Mouse (Mus musculus) lung, embryonic 16.5 days (tissue): ENCODE measurements at regions not wholly inside any gene's neighbourhood (a gene's known extent, or its start where the extent isn't known, plus 50 kb on each side); places are given as distances from the start of the nearest gene placed in this dataset.

Experiments used
- ATAC-seq: fragments of 200-750 bp; cut with Nextera tagmentation; 2 replicates; pipeline ENCODE4 v1.8.0; 2017; ENCODE audit warnings: low read depth, mild to moderate bottlenecking, moderate library complexity
- H3K27ac ChIP-seq: fragments of 300-500 bp; sonication (generic); 2 replicates; pipeline ENCODE4 v1.5.1; 2014; ENCODE audit warnings: mild to moderate bottlenecking, control low read depth, low read length
- H3K27me3 ChIP-seq: fragments of 300-500 bp; sonication (generic); 2 replicates; pipeline ENCODE4 v1.6.1; 2014; ENCODE audit warnings: low read depth, low read length, mixed read lengths; ENCODE audit not compliant: control insufficient read depth, insufficient read depth
- H3K36me3 ChIP-seq: fragments of 300-500 bp; sonication (generic); 2 replicates; pipeline ENCODE4 v1.6.1; 2014; ENCODE audit warnings: low read length; ENCODE audit not compliant: control insufficient read depth, insufficient read depth
- H3K4me1 ChIP-seq: fragments of 300-500 bp; sonication (generic); replicated peaks from 2 replicates; pipeline ENCODE4 v1.6.1; 2014; ENCODE audit warnings: low read length, mixed read lengths; ENCODE audit not compliant: control insufficient read depth, insufficient read depth
- H3K4me2 ChIP-seq: fragments of 300-500 bp; sonication (generic); 2 replicates; pipeline ENCODE4 v1.6.1; 2014; ENCODE audit warnings: low read depth, low read length, control low read depth
- H3K4me3 ChIP-seq: fragments of 300-500 bp; sonication (generic); 2 replicates; pipeline ENCODE4 v1.5.1; 2014; ENCODE audit warnings: mild to moderate bottlenecking, low read length, control low read depth
- H3K9ac ChIP-seq: fragments of 300-500 bp; sonication (generic); 2 replicates; pipeline ENCODE4 v1.6.1; 2014; ENCODE audit warnings: low read length, control low read depth
- H3K9me3 ChIP-seq: fragments of 300-500 bp; sonication (generic); 2 replicates; pipeline ENCODE4 v1.6.1; 2016; ENCODE audit warnings: low read length; ENCODE audit not compliant: control insufficient read depth
- WGBS: fragments of 180-500 bp; shearing (Covaris S2); extraction: QIAGEN DNeasy Blood & Tissue Kit; methylation state at CpG from one replicate; pipeline ENCODE4 v1.1.7; 2014; 5-methylcytosine and 5-hydroxymethylcytosine counted together

DNA sequence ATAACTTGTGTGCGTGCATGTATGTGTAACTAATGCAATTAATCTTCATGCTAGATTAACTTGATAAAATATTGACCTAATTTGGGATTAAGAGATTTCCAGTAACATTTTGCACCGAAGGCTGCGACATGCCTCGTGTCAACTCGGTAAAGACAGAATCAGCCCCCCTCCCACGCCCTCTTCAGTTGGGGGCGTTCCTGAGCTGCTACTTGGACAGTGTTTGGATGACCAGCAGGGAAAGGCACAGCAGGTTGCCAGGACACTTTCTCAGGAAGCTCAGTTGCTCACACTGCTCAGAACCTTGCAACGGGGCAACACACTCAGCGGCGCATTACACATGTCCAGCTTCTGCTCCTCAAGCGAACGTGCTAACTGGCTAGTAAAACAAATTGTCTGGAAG is 326.2 kb upstream of the Fam241a start:
- Histone ChIP-seq H3K4me1 (no peaks in the 10 kb centered on the region), H3K27me3 (no peaks in the 10 kb centered on the region), H3K9ac (no peak overlapping the region), H3K36me3 (no peaks in the 10 kb centered on the region), H3K27ac (no peak overlapping the region), H3K4me3 (no peak overlapping the region), H3K9me3 (no peaks in the 10 kb centered on the region), H3K4me2 (no peak overlapping the region)
- ATAC-seq = no peak
- WGBS = 45% methylated on average over 12 of the region's 12 CpGs

GRCm38 (mm10) chr3:128221625-128222024 is 325.5 kb upstream of the Fam241a start:
- H3K4me3 ChIP-seq = no peak overlapping the region
- H3K9ac ChIP-seq = no peak overlapping the region
- H3K4me1 ChIP-seq = no peaks in the 10 kb centered on the region
- no peak overlapping the region for H3K27ac ChIP-seq
- no peaks in the 10 kb centered on the region for H3K9me3 ChIP-seq
- H3K4me2 ChIP-seq = no peak overlapping the region
- ATAC-seq = no peak
- no peaks in the 10 kb centered on the region for H3K36me3 ChIP-seq
- H3K27me3 ChIP-seq = no peaks in the 10 kb centered on the region
- 83% methylated on average over 2 of the region's 2 CpGs for WGBS

GRCm38 (mm10) chr3:128220776-128221550 is 324.8 kb upstream of the Fam241a start:
- H3K9me3 ChIP-seq = no peaks in the 10 kb centered on the region
- no peak overlapping the region for H3K27ac ChIP-seq
- H3K4me1 ChIP-seq = no peaks in the 10 kb centered on the region
- H3K27me3 ChIP-seq = no peaks in the 10 kb centered on the region
- no peaks in the 10 kb centered on the region for H3K36me3 ChIP-seq
- 78% methylated on average over 8 of the region's 8 CpGs for WGBS
- no peak overlapping the region for H3K4me2 ChIP-seq
- no peak overlapping the region for H3K4me3 ChIP-seq
- H3K9ac ChIP-seq = no peak overlapping the region
- no peak for ATAC-seq

DNA sequence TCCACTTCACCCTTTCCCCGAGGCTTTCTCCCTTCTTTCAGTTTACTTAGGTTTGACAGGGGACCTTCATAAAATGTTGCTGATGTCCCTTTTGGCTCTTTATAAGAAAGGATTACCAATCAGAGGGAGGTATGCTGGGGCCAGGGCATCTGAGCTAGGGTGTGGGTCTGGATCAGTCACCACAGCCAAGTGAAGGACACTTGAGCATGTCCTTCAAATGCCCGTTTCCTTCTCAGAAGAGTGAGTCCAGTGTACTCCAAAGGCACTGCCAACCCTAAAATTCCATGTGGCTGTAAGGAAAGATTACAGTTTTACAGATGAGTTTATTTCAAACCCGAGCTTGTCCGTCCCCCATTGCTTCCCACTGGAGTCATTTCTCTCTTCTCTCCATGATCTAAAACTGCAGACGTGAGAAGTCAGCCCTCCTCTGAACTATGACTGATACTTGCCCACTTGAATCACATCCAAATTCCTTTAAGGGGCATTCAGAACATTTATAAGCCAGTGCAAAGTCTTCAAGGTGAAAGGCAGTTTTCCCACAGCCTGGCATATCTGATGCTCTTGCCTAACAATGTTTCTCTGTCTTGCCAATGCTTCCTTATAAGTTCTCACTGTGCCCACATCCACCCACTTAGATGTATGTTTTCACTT is 321.8 kb upstream of the Fam241a start:
- no peak overlapping the region for H3K27ac ChIP-seq
- no peak overlapping the region for H3K4me2 ChIP-seq
- H3K9me3 ChIP-seq = no peaks in the 10 kb centered on the region
- no peak overlapping the region for H3K4me3 ChIP-seq
- no peaks in the 10 kb centered on the region for H3K36me3 ChIP-seq
- H3K27me3 ChIP-seq = no peaks in the 10 kb centered on the region
- WGBS = 40% methylated on average over 5 of the region's 5 CpGs
- H3K9ac ChIP-seq = no peak overlapping the region
- peak; percentile 79 for ATAC-seq
- no peaks in the 10 kb centered on the region for H3K4me1 ChIP-seq

GRCm38 (mm10) chr3:128212256-128212655 is 316.1 kb upstream of the Fam241a start:
- Histone ChIP-seq H3K4me2 (no peak overlapping the region), H3K27me3 (no peaks in the 10 kb centered on the region), H3K27ac (no peak overlapping the region), H3K4me3 (no peak overlapping the region), H3K9me3 (no peaks in the 10 kb centered on the region), H3K36me3 (no peaks in the 10 kb centered on the region), H3K4me1 (peaks cover 2% of the 10 kb centered on the region; the same call in 1 of the 2 replicates), H3K9ac (no peak overlapping the region)
- no peak for ATAC-seq
- WGBS = 27% methylated on average over 3 of the region's 3 CpGs

- ATAC-seq = no peak
- WGBS = 50% methylated on average over 1 of the region's 1 CpGs
These were observed 314.5 kb upstream of the Fam241a start for GRCm38 (mm10) chr3:128210591-128210990.

DNA sequence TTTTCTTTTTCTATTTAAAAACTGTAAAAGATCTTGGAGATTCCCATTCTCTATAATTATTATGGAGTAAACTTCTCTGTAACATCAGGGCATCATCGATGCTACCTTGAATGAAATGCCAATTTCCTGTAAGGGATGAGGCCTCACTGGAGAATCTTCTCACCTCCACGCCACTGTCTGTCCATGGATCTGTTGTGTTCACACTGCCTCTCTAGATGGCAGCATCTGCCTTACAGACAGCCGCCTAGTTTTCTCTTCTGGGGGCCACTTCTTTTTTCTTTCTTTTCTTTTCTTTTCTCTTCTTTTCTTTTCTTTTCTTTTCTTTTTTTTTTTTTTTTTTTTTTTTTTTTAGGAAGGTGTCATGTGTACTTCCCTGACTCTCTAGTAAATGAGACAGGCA is 310.8 kb upstream of the Fam241a start:
- Histone ChIP-seq H3K27ac (no peak overlapping the region), H3K9me3 (no peaks in the 10 kb centered on the region), H3K9ac (no peak overlapping the region), H3K4me2 (no peak overlapping the region), H3K27me3 (no peaks in the 10 kb centered on the region), H3K4me3 (no peak overlapping the region), H3K4me1 (no peaks in the 10 kb centered on the region), H3K36me3 (no peaks in the 10 kb centered on the region)
- no peak for ATAC-seq
- WGBS = 71% methylated on average over 3 of the region's 3 CpGs

More at GRCm38 (mm10) chr3:128210591-128210990, 314.5 kb upstream of the Fam241a start:
- H3K4me3 ChIP-seq = no peak overlapping the region
- H3K27ac ChIP-seq = no peak overlapping the region
- H3K4me2 ChIP-seq = no peak overlapping the region
- no peak overlapping the region for H3K9ac ChIP-seq
- peaks cover 2% of the 10 kb centered on the region; the same call in 1 of the 2 replicates for H3K4me1 ChIP-seq
- H3K9me3 ChIP-seq = no peaks in the 10 kb centered on the region
- H3K36me3 ChIP-seq = no peaks in the 10 kb centered on the region
- no peaks in the 10 kb centered on the region for H3K27me3 ChIP-seq

GRCm38 (mm10) chr3:128206483-128206882 is 310.4 kb upstream of the Fam241a start:
- Histone ChIP-seq H3K4me3 (no peak overlapping the region), H3K27me3 (no peaks in the 10 kb centered on the region), H3K9ac (no peak overlapping the region), H3K27ac (no peak overlapping the region), H3K9me3 (no peaks in the 10 kb centered on the region), H3K36me3 (no peaks in the 10 kb centered on the region), H3K4me1 (no peaks in the 10 kb centered on the region), H3K4me2 (no peak overlapping the region)
- no peak for ATAC-seq
- 74% methylated on average over 1 of the region's 1 CpGs for WGBS

DNA sequence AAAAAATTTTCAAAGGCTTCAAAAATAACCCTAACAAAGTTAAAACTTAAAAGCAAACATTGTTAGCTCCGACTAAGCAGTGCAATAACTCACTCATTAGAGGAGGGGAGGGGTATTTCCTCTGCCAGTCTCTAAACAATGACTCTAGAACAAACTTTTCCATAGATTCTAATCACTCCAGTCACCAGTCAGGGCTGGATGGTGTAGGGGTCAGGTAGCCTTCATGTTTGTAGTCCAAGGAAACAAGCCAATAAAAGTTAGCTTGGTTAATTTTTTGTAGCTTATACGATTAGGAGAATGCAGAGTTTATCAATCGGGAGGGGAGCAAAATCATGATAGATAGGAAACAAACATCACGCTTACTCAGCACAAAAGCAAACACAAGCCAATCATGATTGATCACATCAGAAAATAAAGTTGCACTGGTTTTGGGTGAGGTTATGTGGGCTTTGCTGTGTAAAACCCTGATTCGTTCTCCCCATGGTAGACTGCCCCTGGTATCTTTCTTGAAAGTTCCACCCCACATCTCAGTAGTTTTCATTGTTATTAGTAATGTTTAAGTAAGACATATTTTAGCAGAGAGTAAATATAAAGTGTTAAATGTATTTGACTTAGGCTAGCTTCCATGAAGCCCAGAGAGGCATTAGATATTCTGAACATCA is 304.6 kb upstream of the Fam241a start:
- no peaks in the 10 kb centered on the region for H3K4me1 ChIP-seq
- ATAC-seq = no peak
- H3K27me3 ChIP-seq = no peaks in the 10 kb centered on the region
- H3K9me3 ChIP-seq = no peaks in the 10 kb centered on the region
- H3K9ac ChIP-seq = no peak overlapping the region
- no peak overlapping the region for H3K27ac ChIP-seq
- H3K36me3 ChIP-seq = no peaks in the 10 kb centered on the region
- H3K4me3 ChIP-seq = no peak overlapping the region
- no peak overlapping the region for H3K4me2 ChIP-seq
- WGBS = 33% methylated on average over 5 of the region's 5 CpGs
